Mouse (Mus musculus): ENCODE data around the gene Tmco4.

The Tmco4 gene

DNA sequence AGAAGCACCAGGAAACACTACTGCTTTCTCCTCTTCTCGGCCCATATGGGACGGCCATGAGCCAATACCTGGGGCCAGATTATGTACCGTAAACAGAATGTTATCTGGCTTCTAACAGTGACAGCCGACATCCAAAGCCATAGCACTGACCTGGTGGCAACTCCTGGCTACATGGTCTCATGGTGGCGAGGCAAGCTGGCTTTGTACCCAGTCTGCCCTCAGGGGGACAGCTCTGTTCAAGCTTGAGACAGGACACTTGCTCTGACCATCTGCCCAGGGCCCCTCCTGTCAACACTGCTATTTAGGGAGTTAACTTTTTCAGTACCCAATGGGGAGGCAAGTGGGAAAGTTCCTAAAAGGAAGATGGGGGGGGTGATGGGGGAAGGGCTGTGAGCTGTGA lies 84.6 kb downstream of the Tmco4 start:
- DNase-seq (ENCODE audit: low spot score in 2 of 2): no peak

GRCm38 (mm10) chr4:139058029-139058428 lies 85.3 kb downstream of the Tmco4 start:
- no peak for DNase-seq (ENCODE audit: low spot score in 2 of 2)

DNA sequence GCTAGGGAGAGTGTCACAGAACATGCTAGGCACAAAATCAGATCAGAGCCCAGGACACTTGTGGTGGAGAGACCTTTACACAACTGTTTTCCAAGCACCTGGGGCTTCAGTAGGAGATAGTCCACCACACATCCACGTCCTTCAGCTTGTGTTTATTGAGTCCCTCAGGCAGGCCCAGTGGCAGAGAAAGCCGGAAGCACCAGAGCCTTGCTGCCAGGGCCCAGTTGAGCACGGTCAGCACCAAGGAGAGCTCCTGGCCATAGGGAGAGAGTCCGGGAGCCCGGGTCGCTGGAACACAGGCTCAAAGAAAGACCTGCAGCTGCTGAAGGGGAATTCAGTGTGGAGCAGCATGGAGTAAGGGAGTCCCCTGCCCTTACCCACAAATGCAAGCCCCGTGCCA lies 86.9 kb downstream of the Tmco4 start:
- DNase-seq (ENCODE audit: low spot score in 2 of 2): no peak

GRCm38 (mm10) chr4:139064831-139065230 lies 92.1 kb downstream of the Tmco4 start:
- DNase-seq (ENCODE audit: low spot score in 2 of 2): no peak

GRCm38 (mm10) chr4:139068287-139068686 lies 95.6 kb downstream of the Tmco4 start:
- no peak for DNase-seq (ENCODE audit: low spot score in 2 of 2)

- no peak for DNase-seq (ENCODE audit: low spot score in 2 of 2)
Observed at GRCm38 (mm10) chr4:139074060-139074459, 101.4 kb downstream of the Tmco4 start.

- no peak for DNase-seq (ENCODE audit: low spot score in 2 of 2)
Observed at GRCm38 (mm10) chr4:139075041-139075711, 102.5 kb downstream of the Tmco4 start, which contains the start of gene Htr6. Gene Htr6 (minus strand): TSS chr4:139075570.

DNA sequence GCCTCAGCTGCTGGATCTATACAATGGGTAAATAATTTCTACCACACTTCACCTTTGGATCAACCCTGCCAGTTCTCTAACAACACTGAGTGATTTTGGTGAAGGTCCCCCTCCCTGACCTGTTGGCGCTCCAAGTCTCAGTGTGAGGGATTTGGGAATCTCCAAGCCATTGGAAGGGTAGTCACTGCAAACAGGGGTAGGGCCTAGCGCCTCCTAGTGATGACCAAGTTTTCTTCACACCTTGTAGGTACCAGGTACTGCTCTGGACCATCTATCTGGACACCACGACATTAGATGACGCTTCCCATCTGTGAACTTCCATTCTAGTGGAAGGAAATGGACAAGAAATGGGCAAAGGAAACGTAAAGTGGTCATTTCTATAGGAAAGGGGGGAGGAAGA lies 103.2 kb downstream of the Tmco4 start:
- DNase-seq (ENCODE audit: low spot score in 2 of 2): no peak

GRCm38 (mm10) chr4:139078313-139078712 lies 105.6 kb downstream of the Tmco4 start:
- no peak for DNase-seq (ENCODE audit: low spot score in 2 of 2)

- no peak for DNase-seq (ENCODE audit: low spot score in 2 of 2)
Observed at GRCm38 (mm10) chr4:139078726-139079125, 106.0 kb downstream of the Tmco4 start.

- no peak for DNase-seq (ENCODE audit: low spot score in 2 of 2)
Observed at GRCm38 (mm10) chr4:139079439-139079838, 106.8 kb downstream of the Tmco4 start.

- DNase-seq (ENCODE audit: low spot score in 2 of 2): no peak
Observed at GRCm38 (mm10) chr4:139080259-139080658, 107.6 kb downstream of the Tmco4 start.

DNA sequence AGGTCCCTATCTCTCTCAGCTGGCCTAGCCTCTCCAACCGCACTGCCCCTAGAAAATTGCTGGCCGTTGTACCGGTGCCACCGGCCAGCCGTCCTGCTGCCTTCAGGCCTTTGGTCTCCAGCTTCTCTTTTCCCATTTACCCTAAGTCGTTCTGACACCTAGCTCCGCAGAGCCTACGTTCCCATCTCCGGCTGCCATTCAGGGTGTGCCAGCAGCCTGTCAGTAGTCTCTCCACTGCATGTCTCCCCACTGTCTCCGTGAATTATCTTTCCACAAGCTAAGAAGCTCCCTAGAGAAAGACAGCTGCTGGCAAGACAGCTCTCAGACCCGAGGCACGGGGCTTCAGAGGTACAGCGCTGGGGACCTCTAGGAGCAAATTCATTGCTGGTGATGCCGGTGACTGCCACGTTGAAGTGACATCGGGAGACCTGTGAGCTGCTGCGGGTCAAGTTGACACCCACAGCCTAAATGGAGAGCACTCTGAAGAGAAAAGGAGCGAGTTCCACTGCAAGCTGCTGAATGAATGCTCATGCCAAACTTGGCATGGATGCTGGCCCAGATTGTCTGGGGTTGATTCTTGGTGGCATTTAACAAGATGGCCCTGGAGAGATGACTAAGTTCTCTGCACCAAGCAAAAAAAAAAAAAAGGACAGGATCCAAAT lies 108.7 kb downstream of the Tmco4 start:
- no peak for DNase-seq (ENCODE audit: low spot score in 2 of 2)

DNA sequence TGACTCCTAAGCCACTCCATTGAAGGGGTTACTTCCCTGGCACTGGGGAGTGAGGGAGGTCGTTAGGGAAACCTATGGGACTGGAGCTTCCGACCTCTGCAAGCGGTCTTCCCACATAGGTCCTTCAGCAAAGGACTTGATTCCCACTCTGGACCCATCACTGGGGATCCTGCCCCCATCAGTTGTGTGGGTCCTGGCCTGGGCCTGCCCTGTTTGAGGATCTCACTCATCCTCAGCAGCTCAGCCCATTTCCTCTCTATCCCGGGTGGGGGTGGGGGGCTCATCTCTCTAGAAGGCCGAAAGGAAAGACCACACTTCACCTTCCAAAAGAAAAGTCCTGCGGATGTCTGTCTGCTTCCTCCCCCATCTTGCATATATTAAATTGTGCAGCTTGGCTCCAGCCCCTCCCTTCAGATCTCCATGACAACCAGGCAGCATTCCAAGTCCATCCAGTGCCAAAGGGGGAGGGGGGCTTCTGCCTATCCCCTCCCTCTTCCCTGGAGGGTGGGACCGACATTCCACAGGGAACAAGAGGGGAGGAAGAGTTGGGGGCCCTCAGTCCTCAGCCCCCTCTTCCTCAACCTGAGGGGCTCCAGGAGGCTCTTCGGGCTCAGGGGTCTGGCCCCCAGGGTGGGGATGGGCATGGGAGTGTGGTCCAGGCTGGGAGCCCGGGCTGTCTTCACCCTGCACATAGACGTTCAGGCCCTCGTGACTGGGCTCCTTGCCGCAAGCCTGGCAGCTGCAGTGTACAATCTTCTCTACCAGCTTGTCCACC lies 110.3 kb downstream of the Tmco4 start:
- DNase-seq (ENCODE audit: low spot score in 2 of 2): no peak

DNA sequence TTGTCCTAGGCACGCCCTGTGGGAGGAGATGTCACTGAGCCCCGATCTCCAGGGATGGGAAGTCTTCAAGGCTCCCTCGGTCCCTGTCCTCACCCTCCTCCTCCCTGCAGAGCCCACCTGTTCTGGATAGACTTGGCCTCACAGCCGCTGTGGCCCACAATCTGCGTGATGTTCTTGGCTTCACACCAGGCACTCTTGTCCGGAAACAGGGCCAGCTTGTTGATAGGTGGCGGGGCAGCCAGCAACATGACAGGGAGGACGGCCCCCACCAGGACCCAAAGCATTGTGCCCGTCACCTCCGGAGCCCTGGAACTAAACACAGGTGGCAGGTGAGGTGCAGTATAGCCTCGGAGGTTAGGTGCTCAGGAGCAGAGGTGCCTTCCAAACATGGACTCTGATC lies 112.6 kb downstream of the Tmco4 start:
- DNase-seq (ENCODE audit: low spot score in 2 of 2): no peak

DNA sequence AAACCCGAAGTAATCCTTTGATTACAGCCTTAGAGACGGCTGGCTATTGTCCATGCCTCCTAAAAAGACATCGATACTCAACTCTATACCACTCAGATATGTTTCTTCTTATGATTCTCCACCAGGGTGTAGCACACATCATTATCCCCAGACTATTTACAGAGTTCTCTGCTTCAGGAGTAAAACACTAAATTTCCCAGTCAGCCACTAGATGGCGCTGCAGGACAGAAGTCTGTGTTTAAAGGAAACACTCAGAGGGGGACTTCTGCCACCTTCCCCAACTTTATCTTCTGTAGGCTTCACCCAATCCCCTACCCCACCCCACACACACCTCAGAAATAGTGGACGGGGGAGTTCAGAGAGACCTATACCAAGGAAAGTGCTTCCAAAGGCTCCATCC lies 113.3 kb downstream of the Tmco4 start:
- DNase-seq (ENCODE audit: low spot score in 2 of 2): peak in 1 of 2 experiments; percentile 57

DNA sequence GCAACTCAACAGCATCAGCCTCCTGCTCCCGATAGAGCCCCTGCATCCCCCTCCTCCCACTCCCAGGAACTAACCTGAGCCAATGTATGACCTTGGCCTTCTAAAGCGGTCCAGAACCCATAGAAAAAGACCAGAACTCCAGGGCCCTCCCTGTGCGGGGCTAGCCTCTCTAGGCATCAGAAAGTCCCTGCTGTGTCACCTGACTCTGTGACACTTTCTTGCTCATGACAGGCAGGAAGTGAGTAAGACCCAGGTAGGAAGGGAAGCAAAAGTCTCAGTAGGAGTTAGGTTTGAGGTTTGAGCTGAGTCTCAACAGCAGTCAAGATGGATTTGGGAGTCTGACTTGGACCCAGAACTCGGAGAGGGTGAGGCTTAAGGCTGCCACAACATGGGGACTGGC lies 114.3 kb downstream of the Tmco4 start:
- DNase-seq (ENCODE audit: low spot score in 2 of 2): no peak

DNA sequence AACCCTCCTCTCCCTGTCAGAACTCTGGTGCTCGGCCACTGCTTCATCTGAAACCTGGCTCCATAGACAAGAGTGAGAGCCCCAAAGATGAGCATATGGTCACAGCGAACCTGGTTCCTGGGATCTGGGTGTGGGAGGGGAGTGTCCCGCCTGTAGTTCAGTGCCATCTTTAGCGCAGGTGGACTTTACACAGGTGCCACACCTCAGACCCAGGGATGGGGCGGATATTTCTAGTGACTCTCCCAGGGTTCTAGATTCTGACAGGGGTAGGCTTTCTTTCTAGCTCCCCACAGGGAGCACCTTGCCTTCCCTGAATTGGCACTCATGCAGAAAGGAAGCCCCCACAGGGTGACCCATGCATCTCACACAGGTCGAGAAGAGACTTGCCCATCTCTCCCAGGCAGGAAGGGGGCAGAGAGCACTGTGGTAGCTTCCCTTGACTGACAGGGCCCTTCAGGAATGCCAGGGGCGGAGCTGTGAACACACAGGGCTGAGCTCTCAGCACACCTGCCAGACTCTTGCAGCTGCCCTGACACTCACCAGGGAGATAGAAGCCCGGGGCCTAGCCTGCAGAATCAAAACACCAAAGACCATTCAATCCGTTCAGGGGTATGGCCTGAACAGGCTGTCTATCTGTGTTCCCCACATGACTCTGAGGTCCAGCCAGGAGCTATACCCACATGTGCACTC lies 116.4 kb downstream of the Tmco4 start:
- DNase-seq (ENCODE audit: low spot score in 2 of 2): no peak

DNA sequence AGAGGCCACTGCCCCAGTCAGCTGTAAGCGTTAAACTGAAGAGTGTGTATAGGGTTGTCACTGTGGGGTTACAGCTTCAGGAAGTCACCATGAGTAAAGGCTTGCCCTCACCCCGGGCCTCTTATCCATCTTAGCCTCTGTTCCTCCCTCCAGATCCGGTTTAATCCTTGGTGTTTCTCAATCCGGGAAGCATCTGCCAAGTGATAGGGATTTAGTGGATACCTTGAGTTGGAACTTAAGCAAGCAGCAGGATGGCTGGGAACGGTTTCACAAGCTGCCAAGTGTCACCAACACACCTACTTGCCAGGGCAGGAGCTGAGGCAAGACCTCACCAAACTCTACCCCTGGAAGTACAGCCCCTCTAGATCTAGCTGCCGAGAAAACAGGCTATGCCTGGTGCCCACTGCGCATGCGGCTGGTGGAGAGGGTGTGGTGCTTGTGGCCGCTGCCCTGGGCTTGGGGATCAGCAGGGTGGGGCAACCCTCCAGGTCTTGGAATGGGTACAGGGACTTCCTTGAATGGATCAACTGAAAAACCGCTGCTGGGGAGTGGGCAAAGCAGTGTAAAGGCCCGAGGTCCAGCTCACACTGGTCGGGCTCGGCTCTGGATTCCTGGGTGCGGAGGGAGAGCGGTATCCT lies 117.7 kb downstream of the Tmco4 start:
- DNase-seq (ENCODE audit: low spot score in 2 of 2): no peak

DNA sequence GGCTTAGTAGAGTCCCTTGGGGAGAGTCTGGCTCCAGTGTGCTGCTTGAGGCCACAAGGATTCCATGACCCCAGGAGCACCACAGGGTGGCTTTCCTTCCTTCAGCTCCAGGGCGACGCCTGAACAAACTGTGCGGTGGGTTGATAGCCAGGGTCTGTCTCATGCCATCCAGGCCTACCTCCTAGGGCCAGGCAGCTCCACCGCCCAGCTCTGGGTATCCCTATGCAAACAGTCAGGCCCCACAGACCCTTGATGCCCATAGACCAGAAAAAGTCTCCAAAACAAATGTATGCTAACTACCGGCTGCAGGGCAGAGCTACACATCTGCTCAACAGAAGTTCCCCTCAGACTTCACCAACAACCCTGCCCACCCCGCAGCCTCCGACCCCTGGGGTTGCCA lies 118.4 kb downstream of the Tmco4 start:
- DNase-seq (ENCODE audit: low spot score in 2 of 2): no peak

DNA sequence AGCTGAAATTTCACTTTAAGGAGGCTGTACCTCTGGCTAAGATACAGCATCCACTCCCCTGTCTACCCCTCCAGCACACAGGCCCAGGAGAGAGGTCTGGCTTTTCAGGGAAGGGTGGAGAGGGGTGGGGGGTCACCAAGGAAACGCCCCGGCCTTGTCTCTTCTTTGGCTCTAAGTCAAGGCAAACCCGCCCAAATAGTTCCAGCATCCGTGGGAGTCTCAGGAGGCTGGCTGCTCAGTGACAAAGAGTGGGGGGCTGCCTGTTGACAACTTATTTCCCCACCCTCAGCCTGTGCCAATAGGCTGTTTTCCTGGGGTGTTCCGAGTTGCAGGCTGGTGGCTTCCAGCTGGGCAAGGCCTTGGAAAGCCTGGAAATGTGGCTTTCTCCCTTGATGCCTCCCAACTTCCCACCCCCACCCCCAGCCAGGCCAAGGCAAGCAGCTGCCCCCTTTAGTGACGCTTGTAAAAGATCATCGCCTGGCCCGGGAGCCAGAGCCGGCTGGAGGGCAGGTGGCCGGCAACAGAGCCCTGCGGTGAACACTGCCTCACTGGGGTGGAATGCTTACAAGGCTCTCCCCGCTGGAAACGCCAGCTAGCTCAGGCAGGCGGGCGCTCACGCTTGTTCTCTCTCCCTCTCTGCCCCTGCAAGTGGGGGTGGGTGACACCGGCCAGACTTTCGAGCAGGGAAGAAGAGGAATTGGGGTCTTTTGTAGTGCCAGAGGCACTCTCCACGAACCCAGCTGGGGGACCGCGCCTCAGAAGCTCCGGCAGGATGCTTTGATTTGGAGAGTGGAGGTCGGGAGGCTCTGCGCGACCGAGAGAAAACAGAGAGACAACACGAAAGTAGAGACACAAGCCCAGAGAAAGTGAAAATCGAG lies 119.0 kb downstream of the Tmco4 start:
- DNase-seq (ENCODE audit: low spot score in 2 of 2): no peak

Measured in urinary bladder, adult 18-20 months (tissue).